Mouse (Mus musculus): ENCODE results near the gene Igf2bp1. TPM values are rescaled to one million over a fixed set of nuclear protein-coding genes. Genes with fewer than 3 reads are reported as not detected.

Gene Igf2bp1
- total RNA-seq (2021) = under 1 TPM in 1 of 2 experiments, not detected in 1; 0.27 TPM

GRCm38 (mm10) chr11:96005403-96006271 is at the start of gene Igf2bp1:
Igf2bp1 (minus strand) TSS chr11:96005940.
- DNase-seq (ENCODE audit: low spot score in 2 of 2) = no peak
- intact Hi-C loops (cut with DNase I) = loop anchor here (5.0 to 10.0 kb wide), 6 partner anchors 93 to 861 kb away; partner anchors contain the start of genes B4galnt2, Dlx4 and Hoxb4

- intact Hi-C loops (cut with DNase I) = no loop called here
- DNase-seq (ENCODE audit: low spot score in 2 of 2) = no peak
These were observed 45.1 kb upstream of the Igf2bp1 start for GRCm38 (mm10) chr11:96050854-96051253.

- intact Hi-C loops (cut with DNase I) = no loop called here
- DNase-seq (ENCODE audit: low spot score in 2 of 2) = no peak
These were observed 44.2 kb upstream of the Igf2bp1 start for GRCm38 (mm10) chr11:96049939-96050338.

- intact Hi-C loops (cut with DNase I) = no loop called here
- no peak for DNase-seq (ENCODE audit: low spot score in 2 of 2)
These were observed 42.0 kb upstream of the Igf2bp1 start for GRCm38 (mm10) chr11:96047469-96048373.

- intact Hi-C loops (cut with DNase I) = no loop called here
- DNase-seq (ENCODE audit: low spot score in 2 of 2) = no peak
These were observed 41.1 kb upstream of the Igf2bp1 start for GRCm38 (mm10) chr11:96046793-96047192.

- intact Hi-C loops (cut with DNase I) = no loop called here
- no peak for DNase-seq (ENCODE audit: low spot score in 2 of 2)
These were observed 40.3 kb upstream of the Igf2bp1 start for GRCm38 (mm10) chr11:96046028-96046427.

GRCm38 (mm10) chr11:96044803-96045567 is 39.2 kb upstream of the Igf2bp1 start:
- intact Hi-C loops (cut with DNase I) = no loop called here
- no peak for DNase-seq (ENCODE audit: low spot score in 2 of 2)

GRCm38 (mm10) chr11:96038560-96038959 is 32.8 kb upstream of the Igf2bp1 start:
- no peak for DNase-seq (ENCODE audit: low spot score in 2 of 2)
- intact Hi-C loops (cut with DNase I) = no loop called here

GRCm38 (mm10) chr11:96037499-96037898 is 31.8 kb upstream of the Igf2bp1 start:
- intact Hi-C loops (cut with DNase I) = no loop called here
- DNase-seq (ENCODE audit: low spot score in 2 of 2) = no peak

GRCm38 (mm10) chr11:96035133-96035532 is 29.4 kb upstream of the Igf2bp1 start:
- intact Hi-C loops (cut with DNase I) = no loop called here
- DNase-seq (ENCODE audit: low spot score in 2 of 2) = no peak

GRCm38 (mm10) chr11:96034596-96035052 is 28.9 kb upstream of the Igf2bp1 start, which contains the start of gene Snf8:
Snf8 (plus strand) TSS chr11:96034885.
- peak; percentile 96 for DNase-seq (ENCODE audit: low spot score in 2 of 2)
- intact Hi-C loops (cut with DNase I) = loop anchor here (5.0 kb wide), 3 partner anchors 43 to 207 kb away; partner anchors contain the start of gene Atp5g1

GRCm38 (mm10) chr11:96034116-96034515 is 28.4 kb upstream of the Igf2bp1 start:
- no peak for DNase-seq (ENCODE audit: low spot score in 2 of 2)
- intact Hi-C loops (cut with DNase I) = loop anchor here (5.0 kb wide), 3 partner anchors 43 to 207 kb away; partner anchors contain the start of gene Atp5g1

- DNase-seq (ENCODE audit: low spot score in 2 of 2) = no peak
- intact Hi-C loops (cut with DNase I) = loop anchor here (5.0 kb wide), 3 partner anchors 44 to 206 kb away; partner anchors contain the start of gene Atp5g1
These were observed 27.5 kb upstream of the Igf2bp1 start for GRCm38 (mm10) chr11:96033264-96033663.

- DNase-seq (ENCODE audit: low spot score in 2 of 2) = no peak
- intact Hi-C loops (cut with DNase I) = loop anchor here (5.0 kb wide), 3 partner anchors 46 to 204 kb away; partner anchors contain the start of gene Atp5g1
These were observed 26.0 kb upstream of the Igf2bp1 start for GRCm38 (mm10) chr11:96031701-96032100.

GRCm38 (mm10) chr11:96030571-96030970 is 24.8 kb upstream of the Igf2bp1 start:
- intact Hi-C loops (cut with DNase I) = loop anchor here (5.0 kb wide), 3 partner anchors 47 to 203 kb away; partner anchors contain the start of gene Atp5g1
- no peak for DNase-seq (ENCODE audit: low spot score in 2 of 2)

GRCm38 (mm10) chr11:96028130-96028529 is 22.4 kb upstream of the Igf2bp1 start:
- DNase-seq (ENCODE audit: low spot score in 2 of 2) = no peak

GRCm38 (mm10) chr11:96020622-96021021 is 14.9 kb upstream of the Igf2bp1 start:
- no peak for DNase-seq (ENCODE audit: low spot score in 2 of 2)
- intact Hi-C loops (cut with DNase I) = no loop called here

More at GRCm38 (mm10) chr11:96028130-96028529, 22.4 kb upstream of the Igf2bp1 start:
- intact Hi-C loops (cut with DNase I) = no loop called here

GRCm38 (mm10) chr11:96017941-96018351 is 12.2 kb upstream of the Igf2bp1 start:
- intact Hi-C loops (cut with DNase I) = no loop called here
- no peak for DNase-seq (ENCODE audit: low spot score in 2 of 2)

- DNase-seq (ENCODE audit: low spot score in 2 of 2) = no peak
- intact Hi-C loops (cut with DNase I) = no loop called here
These were observed 9.7 kb upstream of the Igf2bp1 start for GRCm38 (mm10) chr11:96015421-96015820.
